Mouse (Mus musculus) ES-E14 (cell line): Measurements from ENCODE around the gene Kcng4. TPM values are rescaled to one million over a fixed set of nuclear protein-coding genes. Genes with fewer than 3 reads are reported as not detected.

Experiments
- DNase-seq: peaks from one replicate; pipeline ENCODE4 v3.0.0-alpha.2; 2013; ENCODE audit warnings: low read depth, low spot score
- H3K27ac ChIP-seq: 2 replicates; pipeline ENCODE4 v1.5.1; 2012; ENCODE audit warnings: low read depth, mild to moderate bottlenecking, low read length, moderate library complexity, mixed read lengths; ENCODE audit not compliant: poor library complexity, insufficient read depth, severe bottlenecking
- H3K36me3 ChIP-seq: 2 replicates; pipeline ENCODE4 v1.6.1; 2012; ENCODE audit warnings: mild to moderate bottlenecking, low read length, moderate library complexity, mixed read lengths; ENCODE audit not compliant: control insufficient read depth, poor library complexity, insufficient read depth, severe bottlenecking
- H3K4me1 ChIP-seq, 2 experiments: fragments of 150-350 bp in 1 of 2; sonication (generic) in 1 of 2; 2 replicates each; pipeline ENCODE4 v1.6.1; 2012; ENCODE audit warnings: low read length in 2 of 2, mild to moderate bottlenecking in 1 of 2, mixed read lengths in 1 of 2; ENCODE audit not compliant: control insufficient read depth in 2 of 2, insufficient read depth in 2 of 2, poor library complexity in 1 of 2
- H3K4me3 ChIP-seq, 2 experiments: fragments of 150-350 bp in 1 of 2; sonication (generic) in 1 of 2; 2 replicates each; pipeline ENCODE4 v1.5.1; 2012; ENCODE audit warnings: low read length in 2 of 2, low read depth in 1 of 2, mild to moderate bottlenecking in 1 of 2, mixed read lengths in 1 of 2; ENCODE audit not compliant: insufficient read depth in 1 of 2, poor library complexity in 1 of 2, severe bottlenecking in 1 of 2
- H3K9ac ChIP-seq: 2 replicates; pipeline ENCODE4 v1.6.1; 2012; ENCODE audit warnings: low read depth, mild to moderate bottlenecking, low read length, mixed read lengths; ENCODE audit not compliant: poor library complexity, insufficient read depth, severe bottlenecking
- H3K9me3 ChIP-seq: fragments of 150-350 bp; sonication (generic); 2 replicates; pipeline ENCODE4 v1.6.1; 2012; ENCODE audit warnings: low read depth, mild to moderate bottlenecking, low read length; ENCODE audit not compliant: control insufficient read depth, insufficient read depth
- CHD2 ChIP-seq: IDR thresholded peaks from 2 replicates; pipeline ENCODE4 v1.6.1; 2014; ENCODE audit warnings: mild to moderate bottlenecking, low read depth, low read length, inconsistent platforms
- HCFC1 ChIP-seq: IDR thresholded peaks from 2 replicates; pipeline ENCODE4 v1.6.1; 2012; ENCODE audit warnings: low read length, inconsistent platforms, borderline replicate concordance; ENCODE audit not compliant: insufficient read depth
- MAFK ChIP-seq: IDR thresholded peaks from 2 replicates; pipeline ENCODE4 v1.6.1; 2014; ENCODE audit warnings: mild to moderate bottlenecking, low read depth, low read length, inconsistent platforms; ENCODE audit not compliant: insufficient read depth
- ZC3H11A ChIP-seq: IDR thresholded peaks from 2 replicates; pipeline ENCODE4 v1.6.1; 2012; ENCODE audit warnings: low read depth, mild to moderate bottlenecking, inconsistent platforms, low read length, borderline replicate concordance
- ZNF384 ChIP-seq: IDR thresholded peaks from 2 replicates; pipeline ENCODE4 v1.6.1; 2012; ENCODE audit warnings: low read depth, low read length, inconsistent platforms
- in situ Hi-C, 2 experiments: fragments of 600-800 bp; cut with MboI; formaldehyde crosslinking; loops; one replicate each; pipeline ENCODE4 v1.15.1; 2025; ENCODE audit warnings: low sequenced_read_pairs in 2 of 2, inconsistent platforms in 1 of 2; ENCODE audit not compliant: unreplicated experiment in 2 of 2
- total RNA-seq: library from RNA; depleted of rRNA; stranded (reverse); fragments of 300-350 nt; gene quantifications from 2 replicates; pipeline ENCODE4 v1.2.3, GENCODE M21; 2012; rRNA removed

Gene Kcng4
- total RNA-seq = 0.67 and 0.74 TPM in 2 replicates

GRCm38 (mm10) chr8:119635378-119635777 lies at the start of gene Kcng4:
Kcng4 (minus strand) TSS chr8:119635680.
- H3K4me3 ChIP-seq = no peak within 1 kb of the TSS
- no peak for DNase-seq
- no peaks in the 10 kb centered on the region for H3K36me3 ChIP-seq
- H3K27ac ChIP-seq = no peak within 1 kb of the TSS
- peaks cover 0 to 5% of the 10 kb centered on the region in 2 experiments; a peak in 1 of 4 replicates for H3K4me1 ChIP-seq
- TF ChIP-seq ZC3H11A (no peak), MAFK (no peak), ZNF384 (no peak), HCFC1 (no peak), CHD2 (no peak)
- no peaks in the 10 kb centered on the region for H3K9me3 ChIP-seq
- in situ Hi-C loops = no loop called here
- H3K9ac ChIP-seq = no peak within 1 kb of the TSS

- H3K4me3 ChIP-seq = peak overlapping the region; percentile 37 to 42; a peak in 3 of 4 replicates
- no peaks in the 10 kb centered on the region for H3K36me3 ChIP-seq
- peaks cover 1 to 6% of the 10 kb centered on the region in 2 experiments; a peak in 2 of 4 replicates for H3K4me1 ChIP-seq
- no peak overlapping the region for H3K27ac ChIP-seq
- no peak for DNase-seq
- TF ChIP-seq ZNF384 (no peak), CHD2 (no peak), HCFC1 (no peak), MAFK (no peak), ZC3H11A (no peak)
- H3K9me3 ChIP-seq = no peaks in the 10 kb centered on the region
- H3K9ac ChIP-seq = no peak overlapping the region; the same call in 1 of the 2 replicates
- in situ Hi-C loops = no loop called here
Measured at GRCm38 (mm10) chr8:119679184-119679583, 43.7 kb upstream of the Kcng4 start.

- H3K4me3 ChIP-seq = peak overlapping the region; percentile 63
- in situ Hi-C loops = no loop called here
- peak; percentile 89 for DNase-seq
Measured at GRCm38 (mm10) chr8:119678138-119678843, 42.8 kb upstream of the Kcng4 start.

DNA sequence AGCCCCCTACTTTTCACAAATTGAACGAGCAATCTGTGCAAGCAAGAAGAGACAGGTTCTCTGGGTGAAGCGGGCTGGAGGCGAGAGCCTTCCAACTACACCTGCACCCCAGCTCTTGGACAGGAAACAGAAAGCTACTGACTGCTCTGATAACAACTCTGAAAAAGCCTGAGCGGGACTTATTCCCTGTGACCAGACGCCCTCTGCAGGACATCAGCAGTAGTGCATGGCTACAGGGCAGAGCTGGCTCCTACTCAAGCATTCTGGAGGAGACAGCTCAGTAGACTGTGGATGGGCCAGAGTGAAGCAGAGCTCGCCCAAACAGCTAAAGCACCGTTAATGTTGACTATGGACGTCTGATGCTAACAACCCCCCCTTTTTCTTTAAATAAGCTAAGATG lies 40.9 kb upstream of the Kcng4 start:
- Histone ChIP-seq H3K9ac (no peak overlapping the region), H3K9me3 (no peaks in the 10 kb centered on the region), H3K4me3 (no peak overlapping the region), H3K36me3 (no peaks in the 10 kb centered on the region), H3K4me1 (peaks cover 1 to 7% of the 10 kb centered on the region in 2 experiments; a peak in 2 of 4 replicates), H3K27ac (no peak overlapping the region)
- peak; percentile 91 for DNase-seq
- in situ Hi-C loops = no loop called here
- TF ChIP-seq HCFC1 (no peak), MAFK (no peak), ZC3H11A (peak; percentile 71; the same call in 1 of the 2 replicates), ZNF384 (no peak), CHD2 (no peak)

More at GRCm38 (mm10) chr8:119678138-119678843, 42.8 kb upstream of the Kcng4 start:
- Histone ChIP-seq H3K4me1 (peaks cover 1 to 7% of the 10 kb centered on the region in 2 experiments; a peak in 2 of 4 replicates), H3K36me3 (no peaks in the 10 kb centered on the region), H3K9me3 (no peaks in the 10 kb centered on the region), H3K9ac (0 out of 2 replicates have a peak overlapping the region, but pooled peaks have one; percentile 10), H3K27ac (no peak overlapping the region)
- TF ChIP-seq ZNF384 = no peak
- TF ChIP-seq ZC3H11A = 0 out of 2 replicates have a peak, but pooled peaks have one; percentile 9
